Mouse (Mus musculus) left cerebral cortex, adult 2 months (tissue): Measurements from ENCODE around the gene Catsper3. TPM values are rescaled to one million over a fixed set of nuclear protein-coding genes. Genes with fewer than 3 reads are reported as not detected.

Experiments
- DNase-seq, 2 experiments: peaks; one replicate each; pipeline ENCODE4 v3.0.0; 2021 to 2022; ENCODE audit warnings: low spot score in 2 of 2, mixed read lengths in 1 of 2; ENCODE audit errors: extremely low spot score in 1 of 2
- H3K27ac ChIP-seq: fragments of 200-600 bp; 2 replicates; pipeline ENCODE4 v1.8.1; 2022
- H3K4me3 ChIP-seq: fragments of 200-600 bp; 2 replicates; pipeline ENCODE4 v1.8.1; 2022
- CTCF ChIP-seq: fragments of 200-600 bp; IDR thresholded peaks from 2 replicates; pipeline ENCODE4 v1.8.1; 2022; ENCODE audit warnings: antibody characterized with exemption, mild to moderate bottlenecking, moderate library complexity
- intact Hi-C: fragments of 180-260 bp; cut with DNase I; formaldehyde crosslinking; loops from one replicate; pipeline ENCODE4 v1.15.1; 2025
- total RNA-seq, 2 experiments: library from RNA; stranded (reverse); gene quantifications; 2 replicates each; pipeline ENCODE4 v1.2.3; 2021

The Catsper3 gene
- total RNA-seq, 2 experiments from 2014 or later: 0.25 to 0.44 TPM

DNA sequence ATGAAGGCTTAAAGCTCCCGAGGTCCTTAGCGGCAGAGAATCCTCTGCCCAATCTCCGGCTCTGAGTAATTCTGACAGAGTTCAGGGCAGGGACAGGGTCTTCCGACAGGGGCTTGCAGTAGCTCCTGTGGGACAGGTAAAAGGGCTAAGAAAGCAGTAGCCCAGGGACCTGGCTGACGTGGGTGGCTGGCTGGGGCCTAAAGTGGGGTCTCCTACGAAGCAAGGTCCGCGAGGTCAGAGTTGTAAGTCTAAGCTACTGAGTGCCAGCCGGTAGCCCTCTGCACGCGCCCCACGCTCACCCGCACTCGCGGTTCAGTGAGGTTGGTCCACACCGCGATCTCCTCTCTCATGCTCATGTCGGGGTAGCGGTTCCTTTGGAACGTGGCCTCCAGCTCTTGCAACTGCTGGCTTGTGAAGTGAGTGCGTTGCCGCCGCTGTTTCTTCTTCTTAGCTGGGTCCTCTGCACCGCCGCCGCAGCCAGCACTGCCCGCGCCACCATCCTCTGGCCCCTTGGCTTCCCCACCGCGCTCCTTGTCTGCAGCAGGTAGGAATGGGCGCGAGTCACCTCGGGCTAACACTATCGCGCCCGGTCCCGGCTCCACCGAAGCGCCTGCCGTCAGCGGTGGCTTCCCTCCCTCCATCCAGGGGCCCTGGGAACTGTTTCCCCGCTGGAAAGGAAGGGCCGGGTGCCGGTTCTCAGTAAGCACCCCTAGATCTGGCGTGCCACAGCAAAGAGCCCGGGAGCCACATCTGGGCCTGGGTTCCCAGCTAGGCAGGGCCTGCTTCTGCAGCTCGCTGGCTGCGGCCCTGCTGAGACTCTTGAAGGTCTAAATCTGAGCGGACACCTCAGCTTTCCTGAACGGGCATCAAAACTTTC lies 44.0 kb downstream of the Catsper3 start:
- Histone ChIP-seq H3K4me3 (no peak overlapping the region), H3K27ac (no peak overlapping the region)
- TF ChIP-seq CTCF: no peak
- intact Hi-C loops: loop anchor here (5.0 kb wide), 2 partner anchors 134 to 429 kb away; no protein-coding TSS in a partner anchor
- no peak for DNase-seq

DNA sequence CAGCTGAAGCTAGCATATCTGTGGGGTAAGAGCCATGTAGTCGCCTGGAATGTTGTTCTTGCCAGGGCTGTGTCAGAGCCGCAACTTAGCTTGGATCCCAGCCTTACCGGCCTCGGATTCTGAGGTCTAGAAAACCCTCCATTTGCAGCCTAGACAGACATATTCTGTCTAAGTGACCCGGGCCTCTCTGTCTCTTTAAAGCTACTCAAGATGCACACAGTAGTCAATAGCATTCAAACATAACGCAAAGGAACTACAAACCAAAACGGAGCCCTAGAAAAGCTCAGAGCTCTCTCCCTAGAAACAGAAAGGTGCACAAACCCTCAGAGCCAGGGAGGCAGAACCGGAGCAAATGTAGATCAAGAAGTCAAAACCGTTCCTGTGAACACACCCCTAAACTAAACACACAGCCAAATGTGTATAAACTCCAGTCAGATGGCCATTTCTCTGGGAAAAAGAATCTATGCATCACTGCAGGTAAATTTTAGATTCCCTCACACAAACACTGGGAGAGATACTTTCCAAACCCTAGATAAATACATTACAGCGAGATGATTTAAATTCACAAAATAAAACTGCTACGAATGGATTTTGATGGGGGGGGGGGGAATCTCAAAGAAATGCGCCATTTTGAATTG lies 44.8 kb downstream of the Catsper3 start:
- no peak overlapping the region for H3K4me3 ChIP-seq
- no peak overlapping the region for H3K27ac ChIP-seq
- intact Hi-C loops: loop anchor here (5.0 kb wide), 2 partner anchors 133 to 428 kb away; no protein-coding TSS in a partner anchor
- no peak for TF ChIP-seq CTCF
- no peak for DNase-seq

DNA sequence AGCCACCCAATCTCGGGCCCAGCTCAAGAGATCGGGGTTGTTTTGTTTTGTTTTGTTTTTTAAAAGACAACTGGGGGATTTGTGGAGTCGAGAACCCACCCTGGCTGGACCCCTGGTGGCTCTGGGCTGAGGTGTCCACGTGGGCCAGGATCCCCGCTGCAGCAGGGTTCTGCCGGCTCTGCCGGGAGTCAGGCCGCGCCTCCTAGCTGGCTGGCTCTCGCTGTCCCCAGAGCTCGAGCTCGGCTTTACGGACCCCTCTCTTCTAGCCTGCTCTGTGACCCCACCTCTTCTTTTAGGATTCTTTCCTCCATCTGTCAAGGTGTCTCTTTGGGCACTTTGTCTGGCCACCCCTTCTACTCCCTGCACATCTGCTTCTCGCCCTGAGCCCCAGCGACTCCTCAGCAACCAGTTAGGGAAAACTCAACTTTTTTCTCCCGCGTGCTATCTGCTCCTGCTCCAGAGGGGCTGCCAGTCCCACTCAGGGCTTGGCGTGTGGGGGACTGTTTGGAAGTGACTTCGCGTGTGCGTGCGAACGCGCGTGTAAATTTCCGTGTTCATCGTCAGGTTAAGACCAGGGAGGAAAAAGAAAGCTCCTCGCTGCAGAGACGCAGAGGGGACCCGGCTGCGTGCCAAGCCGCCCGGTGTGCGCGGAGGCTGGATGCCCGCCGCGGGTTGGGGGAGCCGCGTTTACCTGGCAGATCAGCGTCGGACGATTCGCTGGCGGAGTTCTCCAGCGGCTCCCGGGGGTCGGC lies 45.9 kb downstream of the Catsper3 start:
- intact Hi-C loops: no loop called here
- Histone ChIP-seq H3K4me3 (no peak overlapping the region), H3K27ac (no peak overlapping the region)
- DNase-seq: no peak
- no peak for TF ChIP-seq CTCF

- no peak for DNase-seq
- H3K27ac ChIP-seq: no peak overlapping the region
- intact Hi-C loops: no loop called here
- no peak overlapping the region for H3K4me3 ChIP-seq
- no peak for TF ChIP-seq CTCF
Measured at GRCm38 (mm10) chr13:55830833-55831721, 46.7 kb downstream of the Catsper3 start.

GRCm38 (mm10) chr13:55831722-55832160 lies 47.4 kb downstream of the Catsper3 start:
- Histone ChIP-seq H3K27ac (no peak overlapping the region), H3K4me3 (no peak overlapping the region)
- DNase-seq: no peak
- no peak for TF ChIP-seq CTCF
- intact Hi-C loops: no loop called here

- no peak for TF ChIP-seq CTCF
- no peak overlapping the region for H3K4me3 ChIP-seq
- intact Hi-C loops: no loop called here
- no peak overlapping the region for H3K27ac ChIP-seq
- no peak for DNase-seq
Measured at GRCm38 (mm10) chr13:55832602-55833001, 48.2 kb downstream of the Catsper3 start.

GRCm38 (mm10) chr13:55833921-55834320 lies 49.6 kb downstream of the Catsper3 start:
- intact Hi-C loops: no loop called here
- Histone ChIP-seq H3K27ac (no peak overlapping the region), H3K4me3 (no peak overlapping the region)
- no peak for TF ChIP-seq CTCF
- DNase-seq: no peak

DNA sequence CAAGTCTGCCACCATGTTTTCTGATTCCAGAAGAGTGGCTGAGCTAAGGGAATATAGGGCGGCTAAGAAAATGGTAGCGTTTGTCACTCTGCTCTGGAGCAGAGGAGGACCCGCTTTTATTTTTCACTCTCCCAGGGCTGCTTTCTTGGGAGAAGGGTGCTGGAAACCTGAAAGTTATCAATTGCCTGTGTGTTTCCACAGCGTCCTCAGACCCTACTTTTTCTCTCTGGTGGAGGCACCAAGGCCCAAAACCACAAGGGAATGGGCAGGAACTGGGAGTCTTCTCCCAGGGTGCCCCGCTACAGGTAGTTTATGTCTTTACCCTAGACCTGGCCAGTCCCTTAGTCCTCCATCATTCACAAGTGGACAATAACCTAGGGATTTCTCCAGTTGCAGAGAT lies 50.3 kb downstream of the Catsper3 start:
- no peak for TF ChIP-seq CTCF
- intact Hi-C loops: no loop called here
- H3K27ac ChIP-seq: no peak overlapping the region
- H3K4me3 ChIP-seq: no peak overlapping the region
- DNase-seq: no peak

DNA sequence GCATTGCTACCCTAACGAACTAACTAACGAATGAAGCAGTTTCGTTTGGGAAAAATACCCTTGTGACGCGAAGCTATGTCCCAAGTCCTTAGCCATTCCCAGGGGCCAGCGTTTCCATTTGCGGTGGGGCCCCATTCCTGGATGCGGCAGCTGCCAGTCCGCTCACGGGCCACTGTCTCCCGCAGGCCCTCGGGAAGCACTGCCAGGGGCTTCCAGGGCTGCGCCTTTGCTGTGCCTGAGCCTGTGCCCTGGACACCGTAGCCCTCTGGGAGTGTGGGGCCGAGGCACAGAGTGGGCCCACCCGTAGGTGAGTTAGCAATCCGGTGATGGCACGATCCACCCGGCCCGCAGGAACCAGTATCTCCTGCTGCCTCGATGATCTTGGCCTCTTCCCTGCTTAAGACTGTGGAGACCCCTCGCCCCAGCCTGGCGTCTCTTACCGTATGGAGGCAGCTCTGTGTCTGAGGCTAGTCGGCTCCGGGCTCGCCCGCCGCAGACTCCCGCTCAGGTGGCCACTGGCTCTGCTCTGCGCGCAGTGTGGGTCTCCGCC lies 51.3 kb downstream of the Catsper3 start:
- no peak for TF ChIP-seq CTCF
- H3K4me3 ChIP-seq: no peak overlapping the region
- H3K27ac ChIP-seq: no peak overlapping the region
- no peak for DNase-seq
- intact Hi-C loops: no loop called here

DNA sequence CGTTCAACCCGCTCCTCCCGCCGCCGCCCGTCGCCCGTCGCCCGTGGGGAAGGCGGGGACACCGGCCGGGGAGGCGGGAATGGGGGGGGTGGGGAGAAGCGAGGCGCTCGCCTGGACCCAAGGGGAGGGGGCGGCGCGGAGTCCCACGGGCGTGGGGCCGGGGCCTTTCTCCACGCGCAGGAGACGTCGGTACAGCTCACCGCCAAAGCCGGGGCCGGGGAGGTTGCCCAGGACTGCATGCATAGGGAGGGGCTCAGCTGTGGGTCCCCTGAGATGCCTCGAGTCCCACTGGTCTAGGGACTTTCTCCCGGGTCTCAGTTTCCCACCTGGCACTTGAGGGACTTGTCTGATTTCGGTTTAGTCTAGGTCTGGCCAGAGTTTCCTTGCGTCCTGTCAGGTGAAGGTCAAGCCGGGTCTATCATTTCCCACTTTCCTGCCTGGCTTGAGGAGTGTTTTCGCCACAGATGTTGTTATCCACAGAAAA lies 51.8 kb downstream of the Catsper3 start, which contains the start of gene Pitx1:
TSS of gene Pitx1 (minus strand) at position 51 of the 484 bp plus-strand sequence.
- Histone ChIP-seq H3K27ac (no peak within 1 kb of the TSS), H3K4me3 (no peak within 1 kb of the TSS)
- TF ChIP-seq CTCF: no peak
- intact Hi-C loops: no loop called here
- DNase-seq: no peak
